Mouse (Mus musculus) colon, adult 2 months (tissue): ENCODE results near the gene Acss2. TPM values are rescaled to one million over a fixed set of nuclear protein-coding genes. Genes with fewer than 3 reads are reported as not detected.

ENCODE experiments used
- polyA plus RNA-seq: library from polyadenylated mRNA; depleted of rRNA; stranded (reverse); fragments of >200 nt; gene quantifications from 2 replicates; pipeline ENCODE4 v1.2.3, GENCODE M21; 2012; rRNA removed

Acss2 gene
- 68.0 and 74.6 TPM in 2 replicates for polyA plus RNA-seq

DNA sequence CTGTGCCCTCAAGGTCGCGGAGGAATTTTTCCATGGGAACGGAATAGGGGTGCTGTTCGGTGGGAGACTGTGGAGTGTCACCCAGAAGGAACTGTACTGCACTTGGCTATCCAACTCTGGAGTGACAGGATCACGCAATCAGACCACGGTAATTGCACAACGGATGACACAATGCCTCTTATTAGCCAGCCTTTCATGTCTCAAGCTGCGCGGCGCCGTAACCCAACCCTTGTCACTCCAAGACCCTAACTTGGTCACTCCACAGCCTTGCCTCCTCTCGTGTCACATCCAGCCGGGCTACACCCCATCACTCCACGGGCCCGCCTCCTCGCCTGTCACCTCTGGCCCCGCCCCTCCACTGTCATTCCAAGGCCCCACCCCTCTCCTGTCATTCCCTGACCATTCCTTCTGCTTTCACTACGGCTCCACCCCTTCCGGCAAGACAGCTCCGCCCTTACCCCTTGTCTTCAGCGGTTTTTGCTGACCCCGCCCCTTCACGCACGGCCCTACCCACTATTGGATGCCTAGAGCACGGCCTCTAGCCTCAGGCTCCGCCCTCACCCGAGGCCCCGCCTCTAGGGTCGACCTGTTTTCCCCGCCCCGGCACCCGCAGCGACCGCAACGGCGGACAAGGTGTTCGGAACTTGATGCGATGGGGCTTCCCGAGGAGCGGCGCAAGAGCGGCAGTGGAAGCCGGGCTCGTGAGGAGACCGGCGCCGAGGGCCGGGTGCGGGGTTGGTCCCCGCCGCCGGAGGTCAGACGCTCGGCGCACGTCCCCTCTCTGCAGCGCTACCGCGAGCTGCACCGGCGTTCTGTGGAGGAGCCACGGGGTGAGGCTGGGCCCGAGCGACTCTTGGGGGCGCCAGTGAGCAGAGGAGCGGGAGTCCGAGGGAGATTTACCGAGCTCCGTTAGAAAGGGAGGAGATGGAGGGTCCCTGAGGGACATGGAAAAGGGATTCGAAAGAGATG is at the start of gene Acss2, which contains the start of gene Ggt7:
Acss2 (plus strand) TSS at position 494 of the 969 bp plus-strand sequence.
Ggt7 (minus strand) TSS at position 783 of the 969 bp plus-strand sequence.

GRCm38 (mm10) chr2:155473570-155474088 is 44.1 kb upstream of the Acss2 start, which contains the start of gene Ncoa6:
Gene Ncoa6 (minus strand): TSS chr2:155473894.

GRCm38 (mm10) chr2:155592137-155592853 is 74.5 kb downstream of the Acss2 start, which contains the start of gene Gss:
Gene Gss (minus strand): TSS chr2:155592810.

DNA sequence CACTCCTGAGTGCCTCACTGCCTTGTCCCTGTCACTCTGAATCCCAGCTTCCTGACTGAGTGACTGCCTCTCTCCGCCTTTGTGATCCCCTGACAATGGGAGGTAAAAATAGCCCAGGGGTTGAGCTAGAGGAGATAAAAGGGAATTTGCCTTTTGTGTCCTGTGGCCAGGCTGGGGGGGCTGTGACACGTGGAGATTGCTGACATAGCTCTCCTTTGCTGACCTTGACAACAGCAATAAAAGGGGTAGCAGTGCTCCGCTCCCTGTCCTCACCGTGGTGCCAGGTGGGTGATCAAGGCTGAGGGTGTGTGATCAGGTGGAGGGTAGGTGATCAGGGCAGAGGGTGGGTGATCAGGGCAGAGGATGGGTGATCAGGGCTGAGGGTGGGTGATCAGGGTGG is 93.2 kb downstream of the Acss2 start, which contains the start of gene Myh7b:
Myh7b (plus strand) TSS at position 235 of the 400 bp plus-strand sequence.

Other genes starting within 250 kb of the Acss2 start
- gene Map1lc3a, start 241.7 kb upstream of the Acss2 start, polyA plus RNA-seq, result 350 and 351 TPM in 2 replicates
- 25.8 and 31.5 TPM in 2 replicates for gene Pigu, start 160.5 kb upstream of the Acss2 start, polyA plus RNA-seq
- gene Trp53inp2, start 136.9 kb upstream of the Acss2 start, polyA plus RNA-seq, result 277 and 301 TPM in 2 replicates
- gene Ncoa6, start 44.1 kb upstream of the Acss2 start, polyA plus RNA-seq, result 95.0 and 109 TPM in 2 replicates
- 10.9 and 15.6 TPM in 2 replicates for gene Ggt7, start 289 bp downstream of the Acss2 start, polyA plus RNA-seq
- gene Gss, start 74.9 kb downstream of the Acss2 start, polyA plus RNA-seq, result 140 and 194 TPM in 2 replicates
- gene Myh7b, start 93.3 kb downstream of the Acss2 start, polyA plus RNA-seq, result 0.25 TPM in 1 of 2 replicates, not detected in the other
- 168 and 189 TPM in 2 replicates for gene Trpc4ap, start 174.4 kb downstream of the Acss2 start, polyA plus RNA-seq
- gene Edem2, start 211.5 kb downstream of the Acss2 start, polyA plus RNA-seq, result 76.8 and 108 TPM in 2 replicates
- not detected in 2 replicates for gene Gm17581, start 217.9 kb downstream of the Acss2 start, polyA plus RNA-seq
- 15.5 and 19.7 TPM in 2 replicates for gene Procr, start 233.2 kb downstream of the Acss2 start, polyA plus RNA-seq